Mouse (Mus musculus) urinary bladder, adult 18-20 months (tissue): Measurements from ENCODE around the gene Cspg4.

Source experiments
- DNase-seq, 2 experiments: peaks; one replicate each; pipeline ENCODE4 v3.0.0; 2022; ENCODE audit warnings: low spot score in 2 of 2, mixed read lengths in 2 of 2

Cspg4 gene

DNA sequence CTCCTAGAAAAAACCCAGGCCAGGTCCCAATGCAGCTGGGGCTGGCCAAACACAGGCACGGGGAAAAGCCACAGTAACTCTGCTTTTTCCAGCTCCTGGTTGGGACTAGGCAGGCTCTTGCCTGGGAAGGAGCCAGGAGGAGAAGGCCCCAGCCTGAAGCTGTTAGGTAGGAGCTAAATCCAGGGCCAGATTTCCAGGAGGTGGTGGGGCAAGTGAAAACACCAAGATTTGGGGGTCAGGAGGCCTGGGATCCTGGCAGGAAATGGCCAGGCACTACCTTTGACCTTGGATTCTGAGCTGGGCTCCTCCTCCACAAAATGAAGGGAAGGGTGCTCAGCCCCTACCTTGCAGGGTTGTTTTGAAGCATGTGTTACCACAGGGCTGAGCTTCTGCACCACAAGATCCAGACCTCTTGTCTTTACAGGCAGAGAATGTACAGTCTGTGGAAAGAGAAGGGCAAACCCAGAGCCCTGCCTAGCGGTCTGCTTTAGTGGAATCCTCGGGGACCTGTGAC is 560 bp upstream of the Cspg4 start, which contains the start of gene Odf3l1:
Odf3l1 (minus strand) TSS at position 464 of the 514 bp plus-strand sequence.
- no peak for DNase-seq

DNA sequence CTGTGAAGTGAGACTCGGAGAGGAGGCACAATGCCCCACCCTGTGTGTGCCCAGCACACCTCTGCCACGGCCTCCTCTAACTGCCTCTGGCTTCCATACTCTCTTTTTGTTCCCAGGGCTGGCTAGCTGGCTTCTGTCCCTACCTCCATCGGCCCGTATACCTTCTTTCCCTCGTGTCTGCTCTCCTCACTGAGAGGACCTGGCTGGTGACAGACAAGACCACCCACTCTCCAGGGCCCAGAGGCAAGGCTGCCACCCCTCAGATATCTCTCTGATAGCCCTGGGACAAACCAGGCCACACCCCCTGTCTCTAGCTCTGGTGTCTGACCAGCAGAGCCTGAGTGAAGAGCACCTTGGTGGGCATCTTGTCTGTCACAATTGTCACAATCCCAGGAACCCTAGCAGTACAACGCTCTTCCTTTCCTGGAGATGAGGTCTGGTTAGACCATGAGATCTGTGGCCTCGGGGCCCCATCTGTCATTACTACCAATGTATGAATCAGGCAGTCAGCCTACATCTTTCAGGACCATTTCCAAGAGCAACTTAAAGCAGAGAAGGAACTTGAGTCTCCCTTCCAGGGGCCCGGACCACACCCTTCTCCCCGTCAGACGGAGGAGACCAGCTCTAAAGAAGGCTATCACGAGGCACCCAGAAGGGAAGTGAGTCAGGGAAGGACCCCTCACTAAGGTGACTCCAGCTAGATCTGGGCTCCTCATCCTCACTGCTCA is 1.0 kb downstream of the Cspg4 start:
- DNase-seq = no peak

DNA sequence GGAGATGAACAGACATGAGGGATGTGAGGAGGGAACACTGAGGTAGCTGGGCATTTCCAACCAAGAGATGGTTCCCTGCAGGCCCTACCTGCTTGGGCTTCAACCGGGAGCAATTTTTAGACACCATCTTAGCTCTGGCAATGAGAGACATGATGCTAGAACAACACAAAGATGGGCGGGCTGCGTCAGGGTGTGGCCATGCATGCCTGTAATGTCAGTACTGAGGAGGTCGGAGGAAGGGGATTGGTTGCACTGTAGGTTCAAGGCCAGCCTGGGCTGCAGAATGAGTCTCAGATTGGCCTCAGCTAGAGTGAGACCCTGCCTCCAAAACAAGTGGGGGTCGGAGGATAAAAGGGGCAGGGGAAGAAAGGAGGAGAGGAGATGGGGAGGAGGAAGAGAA is 1.6 kb downstream of the Cspg4 start:
- DNase-seq = no peak

DNA sequence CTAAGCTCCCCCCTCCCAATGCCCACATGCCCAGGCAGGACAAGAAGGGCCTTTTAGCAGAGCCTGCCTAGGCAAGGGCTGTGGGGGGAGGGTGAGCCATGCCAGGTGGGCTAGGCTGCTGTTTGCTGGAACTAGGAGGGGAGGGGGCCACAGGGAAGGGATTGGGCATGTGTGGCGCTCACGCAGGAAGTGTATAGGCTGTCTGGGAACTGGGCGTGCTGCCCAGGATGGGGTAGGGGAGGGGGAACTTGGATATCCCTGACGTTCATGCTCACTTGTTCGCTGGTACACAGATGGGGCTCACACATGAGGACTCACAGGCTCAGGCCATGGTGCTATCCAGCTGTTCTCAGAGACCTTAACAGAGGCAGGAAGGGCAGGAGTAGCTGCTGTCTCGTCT is 3.5 kb downstream of the Cspg4 start:
- no peak for DNase-seq

DNA sequence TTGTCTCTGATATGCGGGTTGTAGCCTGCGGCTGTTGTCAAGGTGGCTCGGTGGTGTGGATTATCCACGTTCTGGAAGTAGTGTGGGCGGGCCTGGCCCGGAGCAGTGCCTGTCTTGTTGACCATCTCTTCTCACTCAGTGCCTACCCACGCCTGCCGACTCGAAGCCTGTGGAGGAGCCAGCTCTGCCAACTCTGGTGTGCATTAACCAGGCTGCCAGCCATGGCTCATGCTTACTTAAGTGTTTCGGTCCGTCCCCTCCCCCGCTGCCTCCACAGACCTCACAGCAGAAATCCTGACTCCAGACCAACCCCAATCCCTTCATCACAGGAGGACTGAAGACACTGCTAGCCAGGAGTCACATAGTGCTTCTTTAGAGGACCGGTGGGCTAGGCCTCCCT is 4.7 kb downstream of the Cspg4 start:
- no peak for DNase-seq

DNA sequence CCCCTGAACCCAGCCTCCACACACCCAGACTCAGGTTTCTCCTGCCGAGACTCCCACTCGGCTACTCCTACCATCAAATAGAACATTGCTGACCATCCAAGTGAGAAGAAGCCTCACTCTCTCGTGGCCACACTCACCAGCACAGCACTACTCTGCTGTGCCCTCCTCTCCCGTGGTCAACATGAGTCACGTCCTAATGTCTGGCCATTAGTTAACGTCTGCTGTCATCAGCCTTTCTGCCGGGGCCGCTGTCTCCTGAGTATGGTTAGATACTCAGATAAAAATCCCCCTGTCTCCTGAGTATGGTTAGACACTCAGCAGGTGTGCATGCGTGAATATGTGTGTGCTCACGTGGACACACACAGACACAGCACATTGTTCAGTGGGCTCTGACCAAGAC is 5.9 kb downstream of the Cspg4 start:
- no peak for DNase-seq

DNA sequence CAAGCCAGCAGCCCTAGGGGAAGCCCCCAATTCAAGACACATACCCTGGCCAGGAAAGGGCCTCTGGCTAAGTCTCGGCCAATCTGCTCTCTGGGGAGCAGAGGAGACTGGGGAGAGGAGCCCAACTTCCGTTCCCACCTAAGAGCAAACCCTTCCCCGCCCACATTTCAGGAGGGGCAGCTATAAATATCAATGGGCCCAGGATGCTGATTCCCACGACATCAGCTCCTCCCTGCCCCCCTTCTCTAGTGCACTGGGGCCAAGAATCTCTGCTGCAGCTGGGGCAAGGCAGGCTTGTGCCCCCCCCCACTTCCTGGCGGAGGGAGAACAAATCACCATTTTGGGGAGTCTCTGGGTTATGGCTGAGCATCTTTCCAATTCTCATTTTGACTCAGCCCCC is 6.4 kb downstream of the Cspg4 start:
- no peak for DNase-seq

DNA sequence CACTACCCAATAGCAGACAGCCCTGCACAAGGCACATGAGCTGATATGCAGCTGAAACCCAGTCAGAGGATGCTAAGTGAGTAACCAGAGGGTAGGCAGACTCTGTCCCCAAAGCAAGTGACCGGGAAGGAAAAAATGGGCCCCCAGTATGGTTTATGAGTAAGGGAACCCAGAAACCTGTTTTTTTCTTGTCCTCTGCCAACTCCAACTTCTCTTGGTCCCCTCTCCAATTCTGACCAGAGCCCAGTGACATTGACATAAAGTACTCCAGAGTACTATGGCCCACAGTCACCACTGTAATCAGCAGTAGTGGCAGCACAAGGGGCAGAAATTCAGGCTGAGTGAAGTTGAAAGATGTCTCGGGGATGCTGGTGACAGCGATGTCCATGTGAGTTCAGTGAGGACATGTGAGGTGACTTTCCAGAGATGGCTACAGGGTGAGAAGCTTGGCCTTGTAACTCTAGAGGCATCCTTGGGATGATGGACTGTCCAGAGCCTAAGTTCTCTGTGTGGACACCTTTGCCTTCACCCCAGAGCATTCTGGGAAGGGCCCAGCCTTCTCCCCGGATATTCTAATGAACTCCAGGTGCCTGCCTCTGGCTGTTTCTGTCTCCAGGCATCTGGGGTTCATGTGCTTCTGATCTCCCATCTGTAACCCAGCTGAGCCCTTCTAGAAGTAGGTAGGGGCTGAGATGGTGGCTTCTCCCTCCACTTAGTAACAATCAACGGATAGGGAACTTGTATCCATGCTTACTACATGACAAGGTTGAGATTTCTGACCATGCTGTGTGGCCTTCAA is 7.5 kb downstream of the Cspg4 start:
- DNase-seq = no peak

DNA sequence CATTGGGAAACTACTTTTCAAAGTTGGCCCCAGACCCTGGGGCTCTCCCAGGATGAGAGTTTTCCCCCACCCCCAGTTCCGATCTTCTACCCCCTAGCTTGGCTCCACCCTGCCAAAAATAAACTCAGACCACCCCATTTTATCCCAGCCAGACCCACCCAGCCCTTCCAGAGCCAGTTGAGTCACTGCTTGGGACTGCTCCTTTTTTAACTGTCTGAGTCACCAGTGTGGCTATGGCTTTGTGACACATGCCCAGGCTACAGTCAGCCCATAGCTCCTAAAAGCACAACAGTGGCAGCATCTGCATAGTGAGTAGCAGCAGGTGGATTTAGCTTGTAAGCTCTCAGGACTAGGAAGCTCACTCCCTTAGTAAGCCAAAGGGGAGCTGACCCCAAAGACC is 8.3 kb downstream of the Cspg4 start:
- no peak for DNase-seq

DNA sequence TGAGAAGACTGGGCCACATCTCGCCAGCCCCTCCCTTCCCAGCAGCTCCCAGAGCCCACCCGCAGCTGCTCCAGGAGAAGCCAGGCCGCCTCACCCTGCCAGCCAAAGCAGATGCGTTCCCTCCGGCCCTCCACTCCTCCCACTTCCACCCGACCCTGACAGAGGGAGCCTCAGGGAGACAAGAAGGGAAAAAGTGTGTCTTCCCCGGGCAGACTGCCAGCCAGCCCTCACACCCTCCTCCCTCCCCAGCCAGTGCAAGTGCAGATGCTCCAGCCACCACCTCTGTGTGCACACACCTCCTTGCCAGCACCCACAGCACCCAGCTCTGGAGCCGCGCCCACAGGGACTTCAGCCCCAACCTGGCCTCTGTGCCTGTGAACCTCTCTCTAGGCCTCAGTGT is 12.0 kb downstream of the Cspg4 start:
- no peak for DNase-seq

DNA sequence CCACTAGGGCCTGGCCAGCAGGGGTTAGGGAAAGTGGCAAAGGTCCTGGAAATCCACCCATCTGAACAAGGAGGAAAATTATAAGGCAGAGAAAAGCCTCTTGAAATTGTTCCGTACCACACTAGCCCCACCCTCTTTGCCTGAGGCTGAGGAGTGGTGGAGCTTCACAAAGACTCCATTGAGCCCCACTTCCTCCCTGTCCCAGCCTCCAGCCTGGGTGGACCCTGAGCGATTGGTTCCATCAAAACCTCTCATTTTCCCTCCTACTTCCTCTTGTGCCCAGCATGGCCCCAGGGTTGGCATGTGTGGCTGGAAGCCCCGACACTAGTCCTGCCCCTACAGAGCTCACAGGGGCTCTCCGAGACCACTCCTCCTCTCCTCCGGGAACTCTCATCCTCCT is 12.5 kb downstream of the Cspg4 start:
- no peak for DNase-seq

DNA sequence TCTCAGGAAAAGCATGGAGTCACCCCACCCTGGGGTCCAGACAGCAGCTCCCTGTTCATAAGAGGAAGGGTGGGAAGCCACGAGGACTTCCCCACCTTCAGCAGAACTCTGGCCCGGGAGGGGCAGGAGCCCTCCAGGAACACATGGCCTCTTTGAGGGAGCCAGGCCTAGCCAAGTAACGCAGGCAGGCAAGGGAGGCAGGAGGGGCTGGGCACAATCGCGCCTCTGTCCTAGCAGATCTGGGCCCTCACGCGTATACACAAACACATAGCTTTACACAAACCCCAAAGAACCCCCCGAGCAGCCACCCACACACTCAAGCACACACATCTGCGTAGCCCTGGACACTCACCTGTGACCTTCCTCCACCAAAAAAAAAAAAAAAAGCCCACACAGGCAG is 16.0 kb downstream of the Cspg4 start:
- no peak for DNase-seq

DNA sequence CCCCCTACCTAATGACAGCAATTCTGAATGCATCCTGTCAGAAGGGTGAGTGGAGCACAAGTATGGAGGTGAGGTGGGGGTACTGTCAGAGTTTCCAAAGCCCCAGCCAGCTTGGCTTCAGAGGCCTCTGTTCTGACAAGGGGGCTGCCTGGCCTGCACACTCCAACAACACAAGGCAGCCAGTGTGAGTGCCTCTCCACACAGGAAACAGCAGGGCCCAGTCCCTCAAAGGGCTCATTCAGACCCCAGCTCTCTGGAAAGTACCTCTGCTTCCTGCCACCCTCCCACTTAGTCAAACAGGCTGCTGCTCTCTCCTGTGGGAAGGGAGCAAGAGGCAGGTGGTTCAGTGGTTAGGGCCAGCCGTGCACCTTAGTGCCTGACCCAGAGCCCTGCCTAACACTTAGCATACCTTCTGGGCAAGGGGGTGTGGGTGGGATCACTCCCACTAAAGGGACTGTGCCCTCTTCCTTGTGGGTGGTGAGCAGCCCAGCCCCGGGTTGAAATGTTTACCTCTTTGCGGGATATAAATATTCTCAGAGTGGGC is 16.8 kb downstream of the Cspg4 start:
- DNase-seq = no peak

DNA sequence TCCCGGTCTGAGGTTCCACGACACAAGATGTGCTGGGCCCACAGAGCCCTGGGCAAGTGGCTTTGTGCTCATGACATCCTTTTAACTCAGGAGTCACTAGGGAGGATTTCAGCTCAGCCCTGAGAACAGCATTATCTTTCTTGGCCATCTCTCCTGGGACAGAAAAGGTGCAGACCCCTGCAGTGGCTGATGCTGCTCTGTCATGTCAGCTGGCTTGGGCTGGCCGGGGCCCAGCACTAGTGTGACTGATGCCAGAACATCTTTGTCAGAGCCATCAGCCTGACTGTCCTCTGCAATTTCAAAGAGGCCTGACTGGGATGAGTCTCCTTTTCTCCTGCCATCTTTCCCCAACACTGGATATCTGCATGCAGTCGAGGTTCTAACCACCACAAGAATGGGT is 17.4 kb downstream of the Cspg4 start:
- no peak for DNase-seq

DNA sequence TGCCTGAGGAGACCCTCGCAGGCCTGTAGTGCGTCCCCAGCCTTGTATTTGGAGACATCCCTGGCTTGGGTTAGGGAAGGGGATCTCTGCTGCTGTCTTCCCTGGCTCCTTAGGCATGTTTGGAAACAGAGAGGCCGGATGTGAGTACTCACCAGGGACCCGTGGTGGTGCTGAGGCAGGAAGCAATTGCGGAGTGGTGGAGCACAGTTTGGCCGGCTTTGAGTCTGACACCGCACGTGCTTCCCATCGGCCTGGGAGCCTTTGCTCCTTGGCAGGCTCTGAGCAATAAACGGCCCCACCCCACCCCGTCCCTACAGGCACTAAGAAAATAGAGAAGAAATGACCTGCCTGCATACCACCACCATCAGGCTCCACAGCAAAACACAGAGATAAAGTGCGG is 18.0 kb downstream of the Cspg4 start:
- no peak for DNase-seq

DNA sequence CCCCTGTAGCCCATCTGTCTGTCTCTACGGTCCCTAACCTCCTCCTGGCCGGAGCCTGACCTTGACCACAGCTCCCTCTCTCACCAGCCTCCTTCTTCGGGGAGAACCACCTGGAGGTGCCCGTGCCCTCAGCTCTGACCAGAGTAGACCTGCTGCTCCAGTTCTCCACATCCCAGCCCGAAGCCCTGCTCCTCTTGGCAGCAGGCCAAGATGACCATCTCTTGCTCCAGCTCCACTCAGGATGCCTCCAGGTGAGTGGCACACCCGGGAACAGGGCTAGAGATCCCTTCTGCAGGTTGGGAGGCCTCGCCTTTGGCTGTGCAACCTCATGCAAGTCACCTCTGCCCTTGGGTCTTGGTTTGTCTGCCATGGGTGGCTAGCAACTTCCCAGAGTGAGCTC is 18.6 kb downstream of the Cspg4 start:
- DNase-seq = no peak

DNA sequence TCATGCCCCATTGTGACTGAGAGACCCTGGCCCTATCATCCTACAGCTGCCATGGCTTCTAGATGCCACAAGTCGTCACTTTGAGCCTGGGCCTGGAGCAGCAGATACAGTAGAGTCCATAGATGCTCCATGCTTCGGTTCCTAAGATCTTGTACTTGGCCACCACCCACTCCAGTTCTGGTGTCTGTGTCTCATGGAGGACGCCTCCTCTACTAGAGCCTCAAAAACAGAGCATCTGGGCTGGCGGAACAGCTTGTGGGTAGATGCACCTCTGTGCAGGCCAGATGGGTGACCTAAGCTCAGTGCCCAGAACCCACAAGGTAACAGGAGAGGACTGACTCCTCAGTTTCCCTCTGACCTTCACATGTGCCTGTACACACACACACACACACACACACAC is 19.5 kb downstream of the Cspg4 start:
- DNase-seq = no peak

DNA sequence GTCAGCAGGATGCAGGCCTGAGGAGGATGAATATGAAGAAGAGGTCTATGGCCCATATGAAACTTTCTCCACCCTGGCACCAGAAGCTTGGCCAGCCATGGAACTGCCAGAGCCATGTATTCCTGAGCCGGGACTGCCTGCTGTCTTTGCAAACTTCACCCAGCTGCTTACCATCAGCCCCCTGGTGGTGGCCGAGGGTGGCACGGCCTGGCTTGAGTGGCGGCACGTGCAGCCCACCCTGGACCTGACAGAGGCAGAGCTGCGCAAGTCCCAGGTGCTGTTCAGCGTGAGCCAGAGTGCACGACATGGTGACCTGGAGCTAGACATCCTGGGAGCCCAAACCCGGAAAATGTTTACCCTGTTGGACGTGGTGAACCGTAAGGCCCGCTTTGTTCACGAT is 21.3 kb downstream of the Cspg4 start:
- no peak for DNase-seq

DNA sequence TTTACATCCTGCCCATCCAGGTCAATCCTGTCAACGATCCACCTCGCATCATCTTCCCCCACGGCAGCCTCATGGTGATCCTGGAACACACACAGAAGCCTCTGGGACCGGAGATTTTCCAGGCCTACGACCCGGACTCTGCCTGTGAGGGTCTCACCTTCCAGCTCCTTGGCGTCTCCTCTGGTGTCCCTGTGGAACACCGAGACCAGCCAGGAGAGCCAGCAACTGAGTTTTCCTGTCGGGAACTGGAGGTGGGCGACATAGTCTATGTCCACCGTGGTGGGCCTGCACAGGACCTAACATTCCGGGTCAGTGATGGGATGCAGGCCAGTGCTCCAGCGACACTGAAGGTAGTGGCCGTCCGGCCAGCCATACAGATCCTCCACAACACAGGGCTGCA is 21.8 kb downstream of the Cspg4 start:
- DNase-seq = no peak

DNA sequence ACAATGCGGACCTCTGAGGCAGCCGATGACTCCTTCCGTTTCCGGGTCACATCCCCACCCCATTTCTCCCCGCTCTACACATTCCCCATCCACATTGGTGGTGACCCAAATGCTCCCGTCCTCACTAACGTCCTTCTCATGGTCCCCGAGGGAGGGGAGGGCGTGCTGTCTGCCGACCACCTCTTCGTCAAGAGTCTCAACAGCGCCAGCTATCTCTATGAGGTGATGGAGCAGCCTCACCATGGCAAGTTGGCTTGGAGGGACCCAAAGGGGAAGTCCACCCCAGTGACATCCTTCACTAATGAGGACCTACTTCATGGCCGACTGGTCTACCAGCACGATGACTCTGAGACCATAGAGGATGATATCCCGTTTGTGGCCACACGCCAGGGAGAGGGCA is 22.7 kb downstream of the Cspg4 start:
- DNase-seq = no peak

DNA sequence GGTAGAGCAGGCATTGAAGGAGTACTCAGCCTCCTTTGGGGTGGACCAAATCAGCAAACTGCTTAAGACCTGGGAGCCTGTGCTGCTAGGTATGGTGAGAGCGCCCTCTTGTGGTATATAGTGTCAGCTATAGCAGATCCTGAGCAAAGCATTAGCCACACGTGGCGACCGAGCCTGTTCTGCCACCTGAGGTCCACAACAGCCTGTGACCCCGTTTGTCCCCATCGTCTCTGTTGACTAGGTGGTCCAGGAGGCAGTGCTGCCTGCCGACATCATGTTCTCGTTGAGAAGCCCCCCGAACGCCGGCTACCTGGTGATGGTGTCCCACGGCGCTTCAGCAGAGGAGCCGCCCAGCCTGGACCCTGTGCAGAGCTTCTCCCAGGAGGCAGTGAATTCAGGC is 25.0 kb downstream of the Cspg4 start:
- DNase-seq = peak; percentile 59 to 62

DNA sequence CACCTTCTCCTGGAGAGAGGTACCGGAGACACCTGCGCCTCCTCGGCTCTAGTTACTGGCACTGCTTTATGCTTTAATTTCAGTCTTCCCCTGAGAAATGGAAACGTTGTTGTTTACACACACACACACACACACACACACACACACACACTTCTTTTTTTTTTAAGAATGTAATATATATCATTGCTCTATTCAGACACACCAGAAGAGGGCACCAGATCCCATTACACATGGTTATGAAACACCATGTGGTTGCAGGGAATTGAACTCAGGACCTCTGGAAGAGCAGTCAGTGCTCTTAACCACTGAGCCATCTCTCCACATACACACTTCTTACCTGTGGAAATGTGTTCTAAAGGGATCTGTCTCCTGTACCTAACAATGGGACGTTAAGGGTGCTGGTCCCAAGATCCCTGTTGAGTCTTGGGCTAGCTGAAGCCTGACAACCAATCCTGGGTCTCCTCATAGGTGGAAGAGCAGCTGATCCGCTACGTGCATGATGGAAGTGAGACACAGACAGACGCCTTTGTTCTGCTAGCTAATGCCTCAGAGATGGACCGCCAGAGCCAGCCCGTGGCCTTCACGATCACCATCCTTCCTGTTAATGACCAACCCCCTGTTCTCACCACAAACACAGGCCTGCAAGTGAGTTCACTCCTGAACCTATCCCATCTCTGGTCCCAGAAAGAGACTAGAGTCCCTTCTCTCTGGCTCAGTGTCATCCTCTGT is 25.9 kb downstream of the Cspg4 start:
- DNase-seq = no peak
